Comparison of ENCODE assay signal across 12 mouse cellular contexts in genomic region chr9:40412246-40412645, GRCm38 (mm10).
"Had no signal": no experiment of that assay in that cellular context is flagged by ENCODE, and none has a peak within 500 bp of the region (broad histone marks: within the 10 kb centered on the region; RNA-seq: fewer than 3 reads in every experiment).

No protein-coding gene starts in this region.

- DNase-seq: retina, postnatal 1 day; right cerebral cortex, adult 18-20 months; right cerebral cortex, postnatal 14 days; right cerebral cortex, postnatal 25 days; right cerebral cortex, postnatal 4 days; spleen, adult 18-20 months; thymus, adult 18-20 months; thymus, adult 2 months; thymus, postnatal 14 days; thymus, postnatal 25 days; thymus, postnatal 36 days; thymus, postnatal 4 days had no signal
